Mouse (Mus musculus) lung, embryonic 16.5 days (tissue): Measurements from ENCODE around the gene Gm10570. TPM values are rescaled to one million over a fixed set of nuclear protein-coding genes. Genes with fewer than 3 reads are reported as not detected.

Source experiments
- ATAC-seq: fragments of 200-750 bp; cut with Nextera tagmentation; 2 replicates; pipeline ENCODE4 v1.8.0; 2017; ENCODE audit warnings: low read depth, mild to moderate bottlenecking, moderate library complexity
- H3K27ac ChIP-seq: fragments of 300-500 bp; sonication (generic); 2 replicates; pipeline ENCODE4 v1.5.1; 2014; ENCODE audit warnings: mild to moderate bottlenecking, control low read depth, low read length
- H3K27me3 ChIP-seq: fragments of 300-500 bp; sonication (generic); 2 replicates; pipeline ENCODE4 v1.6.1; 2014; ENCODE audit warnings: low read depth, low read length, mixed read lengths; ENCODE audit not compliant: control insufficient read depth, insufficient read depth
- H3K36me3 ChIP-seq: fragments of 300-500 bp; sonication (generic); 2 replicates; pipeline ENCODE4 v1.6.1; 2014; ENCODE audit warnings: low read length; ENCODE audit not compliant: control insufficient read depth, insufficient read depth
- H3K4me1 ChIP-seq: fragments of 300-500 bp; sonication (generic); replicated peaks from 2 replicates; pipeline ENCODE4 v1.6.1; 2014; ENCODE audit warnings: low read length, mixed read lengths; ENCODE audit not compliant: control insufficient read depth, insufficient read depth
- H3K4me2 ChIP-seq: fragments of 300-500 bp; sonication (generic); 2 replicates; pipeline ENCODE4 v1.6.1; 2014; ENCODE audit warnings: low read depth, low read length, control low read depth
- H3K4me3 ChIP-seq: fragments of 300-500 bp; sonication (generic); 2 replicates; pipeline ENCODE4 v1.5.1; 2014; ENCODE audit warnings: mild to moderate bottlenecking, low read length, control low read depth
- H3K9ac ChIP-seq: fragments of 300-500 bp; sonication (generic); 2 replicates; pipeline ENCODE4 v1.6.1; 2014; ENCODE audit warnings: low read length, control low read depth
- H3K9me3 ChIP-seq: fragments of 300-500 bp; sonication (generic); 2 replicates; pipeline ENCODE4 v1.6.1; 2016; ENCODE audit warnings: low read length; ENCODE audit not compliant: control insufficient read depth
- WGBS: fragments of 180-500 bp; shearing (Covaris S2); extraction: QIAGEN DNeasy Blood & Tissue Kit; methylation state at CpG from one replicate; pipeline ENCODE4 v1.1.7; 2014; 5-methylcytosine and 5-hydroxymethylcytosine counted together
- polyA plus RNA-seq: library from polyadenylated mRNA; unstranded; fragments of >200 nt; fragmentation: Nextera tagmentation; extraction: Ambion mirVana; gene quantifications from 2 replicates; pipeline ENCODE4 v1.2.1, GENCODE M21; 2015

Gm10570 gene
- polyA plus RNA-seq, 1 experiment from 2014 or later, result not detected

DNA sequence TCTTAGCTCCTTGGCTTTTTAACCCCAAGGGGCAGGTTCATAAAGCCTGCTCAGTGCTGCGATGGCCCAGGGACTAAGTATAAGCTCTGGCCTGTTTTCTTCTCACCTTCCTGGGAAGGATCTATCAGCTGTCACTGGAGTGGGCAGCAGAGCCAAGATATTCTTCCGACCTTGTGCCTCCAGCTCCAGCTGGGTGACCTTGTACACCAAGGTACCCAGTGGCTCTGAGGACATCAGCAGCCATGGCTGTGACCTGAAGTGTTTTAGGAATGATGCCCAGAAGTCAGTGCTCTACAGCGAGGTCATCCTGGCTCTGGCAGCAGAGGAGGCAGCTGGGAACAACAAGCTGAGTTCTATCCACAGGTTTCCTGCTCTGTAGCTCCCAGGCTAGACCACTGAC is 4.1 kb upstream of the Gm10570 start:
- 77% methylated on average over 3 of the region's 3 CpGs for WGBS
- no peak for ATAC-seq
- Histone ChIP-seq H3K27me3 (peaks cover 21% of the 10 kb centered on the region), H3K4me3 (no peak overlapping the region), H3K4me1 (peaks cover 24% of the 10 kb centered on the region), H3K9ac (no peak overlapping the region), H3K9me3 (no peaks in the 10 kb centered on the region), H3K4me2 (no peak overlapping the region), H3K27ac (no peak overlapping the region), H3K36me3 (peaks cover 2% of the 10 kb centered on the region; the same call in 1 of the 2 replicates)

DNA sequence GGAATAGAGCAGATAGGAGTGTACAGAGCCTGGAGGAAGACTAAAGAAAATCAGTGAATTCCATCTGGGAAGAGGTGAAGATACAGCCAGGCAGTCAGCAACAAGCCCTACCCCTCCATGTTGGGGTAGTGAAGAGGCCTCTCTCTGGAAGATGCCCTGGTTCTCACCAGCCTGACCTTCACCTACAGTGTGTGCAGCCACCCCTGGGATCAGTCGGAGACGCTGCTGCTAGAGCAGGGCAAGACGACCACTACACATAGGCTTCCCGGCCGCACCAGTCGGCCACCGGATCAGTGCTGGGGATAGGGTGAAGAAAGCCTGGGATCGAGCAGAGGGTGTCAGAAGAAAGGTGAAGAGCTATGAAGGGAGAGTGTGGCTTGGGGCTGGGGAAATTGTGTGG is 780 bp upstream of the Gm10570 start:
- Histone ChIP-seq H3K27ac (no peak overlapping the region), H3K9ac (no peak overlapping the region)
- ATAC-seq, result no peak

DNA sequence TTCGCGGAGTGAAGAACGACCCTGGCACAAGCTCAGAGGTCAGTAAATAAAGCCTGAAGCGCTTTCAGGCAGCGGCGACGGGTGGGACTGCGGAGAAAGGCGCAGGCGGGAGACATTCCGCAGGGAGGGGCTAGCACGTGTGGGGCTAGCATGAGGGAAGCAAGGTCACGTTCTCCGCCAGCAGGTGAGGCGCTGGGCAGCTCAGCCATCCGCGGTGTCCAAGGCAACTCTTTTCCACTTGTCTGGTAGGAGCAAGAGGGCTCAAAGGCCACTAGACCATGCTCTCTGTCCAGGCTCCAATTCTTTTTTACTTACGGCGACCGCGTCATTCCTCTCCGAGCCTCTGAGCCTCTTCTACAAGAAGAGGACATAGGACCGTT is 633 bp downstream of the Gm10570 start:
- Histone ChIP-seq H3K4me1 (peaks cover 8% of the 10 kb centered on the region), H3K4me2 (peak overlapping the region; percentile 96), H3K27ac (no peak overlapping the region), H3K9me3 (no peaks in the 10 kb centered on the region), H3K36me3 (no peaks in the 10 kb centered on the region), H3K4me3 (peak overlapping the region; percentile 56), H3K27me3 (peaks cover 28% of the 10 kb centered on the region), H3K9ac (peak overlapping the region; percentile 8; the same call in 1 of the 2 replicates)
- ATAC-seq, result peak; percentile 70
- 0% methylated on average over 23 of the region's 23 CpGs for WGBS

More for the DNA sequence above, 780 bp upstream of the Gm10570 start:
- Histone ChIP-seq H3K36me3 (peaks cover 2% of the 10 kb centered on the region; the same call in 1 of the 2 replicates), H3K4me1 (peaks cover 8% of the 10 kb centered on the region), H3K4me2 (peak overlapping the region; percentile 96), H3K9me3 (no peaks in the 10 kb centered on the region), H3K4me3 (peak overlapping the region; percentile 56), H3K27me3 (peaks cover 28% of the 10 kb centered on the region)
- 47% methylated on average over 8 of the region's 8 CpGs for WGBS

DNA sequence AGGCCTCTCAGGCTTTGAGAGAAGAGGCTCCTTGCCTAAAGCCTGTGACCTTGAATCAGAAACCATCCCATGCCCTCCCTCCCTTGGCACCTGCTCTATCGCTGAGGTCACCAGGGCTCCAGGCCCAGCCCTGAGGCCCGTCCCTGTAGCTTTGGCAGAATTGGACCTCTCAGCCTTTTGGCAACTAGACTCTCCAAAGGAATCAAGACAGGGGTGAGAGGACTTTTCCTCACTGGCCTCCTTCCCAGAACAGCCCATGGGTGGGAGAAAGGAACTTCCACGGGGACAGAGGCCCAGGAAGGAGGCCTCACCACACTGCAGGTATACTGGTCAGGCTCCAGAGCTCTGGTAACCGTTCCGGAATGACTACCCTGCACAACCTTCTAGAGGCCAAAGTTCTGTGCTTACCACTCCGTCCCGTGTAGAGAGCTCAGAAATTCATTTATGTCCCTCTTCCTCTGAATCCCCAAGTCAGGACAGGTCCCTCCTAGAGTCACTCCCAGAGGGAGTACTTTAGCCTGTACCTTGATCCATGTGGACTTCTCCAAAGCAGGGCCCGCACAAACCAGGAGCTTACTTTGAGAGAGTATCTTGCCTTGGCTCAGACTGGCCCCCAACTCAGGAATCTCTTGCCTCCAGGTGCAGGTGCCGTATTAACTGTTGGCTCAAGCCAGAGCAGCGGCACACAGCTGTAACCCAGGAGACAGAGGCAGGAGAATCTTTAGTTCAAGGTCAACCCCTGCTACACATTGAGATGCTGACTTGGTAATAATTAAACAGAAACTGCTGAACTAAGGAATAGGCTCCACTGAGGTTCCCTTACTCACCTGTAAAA is 1.5 kb downstream of the Gm10570 start:
- Histone ChIP-seq H3K27me3 (peaks cover 28% of the 10 kb centered on the region), H3K4me3 (no peak overlapping the region), H3K36me3 (no peaks in the 10 kb centered on the region), H3K27ac (no peak overlapping the region), H3K9ac (no peak overlapping the region), H3K4me2 (peak overlapping the region; percentile 96), H3K9me3 (no peaks in the 10 kb centered on the region), H3K4me1 (peaks cover 8% of the 10 kb centered on the region)
- ATAC-seq, result no peak
- WGBS, result 69% methylated on average over 10 of the region's 10 CpGs

DNA sequence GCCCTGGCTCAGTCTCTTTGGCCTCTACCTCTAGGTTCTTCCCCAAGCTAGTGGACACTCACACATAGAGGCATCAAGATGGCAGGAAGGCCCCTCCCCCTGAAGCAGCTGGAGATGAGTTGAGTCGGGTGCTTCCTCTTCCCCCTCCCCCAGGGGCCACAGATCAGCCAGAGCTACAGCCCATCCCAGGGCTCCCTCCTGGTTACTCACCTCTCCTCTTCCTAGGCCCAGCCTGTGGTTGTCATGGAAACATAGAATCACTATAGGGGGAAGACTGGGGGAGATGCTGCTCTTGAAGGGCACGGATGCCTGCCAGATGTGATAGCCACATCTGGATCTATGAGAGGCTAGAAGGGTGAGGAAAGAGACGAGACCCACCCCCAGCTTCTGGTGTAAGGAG is 3.7 kb downstream of the Gm10570 start:
- no peak for ATAC-seq
- H3K4me2 ChIP-seq, result no peak overlapping the region
- H3K27me3 ChIP-seq, result peaks cover 24% of the 10 kb centered on the region
- no peak overlapping the region for H3K27ac ChIP-seq
- 27% methylated on average over 3 of the region's 3 CpGs for WGBS
- no peak overlapping the region for H3K4me3 ChIP-seq
- no peak overlapping the region for H3K9ac ChIP-seq
- H3K4me1 ChIP-seq, result peaks cover 8% of the 10 kb centered on the region
- no peaks in the 10 kb centered on the region for H3K36me3 ChIP-seq
- H3K9me3 ChIP-seq, result no peaks in the 10 kb centered on the region

DNA sequence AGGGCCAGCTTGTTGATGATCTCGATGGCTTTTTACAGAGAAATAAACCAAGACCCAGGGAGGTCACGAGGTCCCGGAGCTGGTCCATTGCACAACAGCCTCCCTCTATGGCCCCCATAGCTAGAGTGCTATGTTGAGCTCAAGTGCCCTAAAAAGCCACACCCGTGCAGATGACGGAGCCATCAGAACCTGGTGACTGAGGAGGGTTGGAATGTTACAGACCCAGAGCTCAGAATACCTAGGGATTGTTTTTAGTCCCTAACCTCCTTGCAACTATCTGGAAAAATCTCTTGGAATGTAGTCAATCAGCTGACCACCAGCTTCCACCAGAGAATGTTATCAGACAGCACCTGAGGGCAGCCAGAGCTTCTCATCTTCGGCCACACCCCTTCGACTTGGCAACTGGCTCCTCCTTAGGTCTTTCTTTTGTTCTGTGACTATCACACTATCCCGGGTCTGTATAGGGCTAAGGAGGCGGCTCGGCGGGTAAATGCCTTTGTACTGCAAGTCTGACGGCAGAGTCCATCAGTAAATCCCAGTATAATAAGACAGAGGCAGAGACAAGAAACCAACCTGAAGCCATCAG is 6.1 kb downstream of the Gm10570 start:
- 41% methylated on average over 12 of the region's 12 CpGs for WGBS
- Histone ChIP-seq H3K4me3 (no peak overlapping the region), H3K27me3 (peaks cover 6% of the 10 kb centered on the region), H3K9ac (no peak overlapping the region), H3K27ac (no peak overlapping the region), H3K4me2 (no peak overlapping the region), H3K9me3 (no peaks in the 10 kb centered on the region), H3K4me1 (no peaks in the 10 kb centered on the region), H3K36me3 (no peaks in the 10 kb centered on the region)
- no peak for ATAC-seq

DNA sequence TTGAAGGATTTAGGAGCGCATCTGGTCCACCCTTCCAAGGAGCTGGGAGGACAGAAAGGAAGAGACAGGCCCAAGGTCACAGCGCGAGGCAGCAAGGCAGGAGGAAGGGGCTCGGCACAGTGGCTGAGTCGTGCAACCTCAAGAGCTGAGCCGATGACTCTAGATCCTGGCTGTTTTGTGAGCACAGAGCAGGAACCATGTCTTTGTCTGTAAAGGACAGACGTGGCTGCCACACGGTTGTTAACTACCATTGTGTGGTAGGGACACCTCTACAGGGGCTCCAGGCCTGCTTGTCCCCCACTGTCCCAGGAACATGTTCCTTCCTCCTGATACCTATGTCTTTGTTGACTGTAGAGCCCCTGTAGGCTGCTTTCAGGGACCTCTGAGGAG is 8.8 kb downstream of the Gm10570 start:
- H3K9me3 ChIP-seq, result no peaks in the 10 kb centered on the region
- H3K4me3 ChIP-seq, result no peak overlapping the region
- no peak overlapping the region for H3K9ac ChIP-seq
- no peaks in the 10 kb centered on the region for H3K36me3 ChIP-seq
- H3K4me1 ChIP-seq, result 0 out of 2 replicates have a peak, but pooled peaks cover 3% of the 10 kb centered on the region
- no peaks in the 10 kb centered on the region for H3K27me3 ChIP-seq
- ATAC-seq, result no peak
- no peak overlapping the region for H3K4me2 ChIP-seq
- 74% methylated on average over 8 of the region's 8 CpGs for WGBS
- H3K27ac ChIP-seq, result no peak overlapping the region

DNA sequence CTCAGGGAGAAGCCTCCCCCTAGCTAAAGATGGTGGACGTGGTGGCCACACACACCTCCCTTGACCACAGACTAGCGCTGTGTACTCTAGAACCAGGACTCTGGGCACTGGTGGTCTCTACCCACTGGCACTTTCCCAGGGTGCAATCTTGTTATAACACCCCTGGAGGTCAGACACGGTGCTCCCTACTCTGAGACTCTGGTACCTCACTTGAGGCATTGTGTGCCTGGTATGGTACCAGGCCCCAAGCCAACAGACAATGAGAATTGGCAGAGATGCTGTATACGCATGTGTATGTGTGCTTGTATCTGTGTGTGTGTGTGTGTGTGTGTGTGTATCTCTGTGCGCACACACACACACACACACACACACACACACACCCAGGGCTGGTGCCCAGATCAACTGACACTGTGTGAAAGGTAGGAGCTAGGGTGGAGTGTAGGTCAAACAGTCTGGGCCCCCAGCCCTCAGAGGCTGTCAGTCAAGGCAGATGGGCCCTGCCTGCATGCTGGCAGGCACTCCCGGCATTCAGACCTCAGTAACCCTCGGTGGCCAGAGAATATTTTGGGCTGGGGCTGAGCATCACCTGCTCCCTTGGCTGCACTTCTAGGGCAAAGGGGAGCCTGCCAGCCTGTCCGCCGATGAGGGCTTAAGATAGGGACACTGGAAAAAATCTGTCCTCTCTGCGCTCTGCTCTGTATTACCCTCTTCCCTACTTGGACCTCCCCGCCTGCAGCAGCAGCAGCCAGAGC is 9.4 kb downstream of the Gm10570 start:
- 67% methylated on average over 11 of the region's 11 CpGs for WGBS
- no peaks in the 10 kb centered on the region for H3K9me3 ChIP-seq
- H3K4me3 ChIP-seq, result no peak overlapping the region
- no peaks in the 10 kb centered on the region for H3K36me3 ChIP-seq
- no peak for ATAC-seq
- no peak overlapping the region for H3K4me2 ChIP-seq
- no peak overlapping the region for H3K9ac ChIP-seq
- H3K27ac ChIP-seq, result no peak overlapping the region
- 0 out of 2 replicates have a peak, but pooled peaks cover 3% of the 10 kb centered on the region for H3K4me1 ChIP-seq
- no peaks in the 10 kb centered on the region for H3K27me3 ChIP-seq

DNA sequence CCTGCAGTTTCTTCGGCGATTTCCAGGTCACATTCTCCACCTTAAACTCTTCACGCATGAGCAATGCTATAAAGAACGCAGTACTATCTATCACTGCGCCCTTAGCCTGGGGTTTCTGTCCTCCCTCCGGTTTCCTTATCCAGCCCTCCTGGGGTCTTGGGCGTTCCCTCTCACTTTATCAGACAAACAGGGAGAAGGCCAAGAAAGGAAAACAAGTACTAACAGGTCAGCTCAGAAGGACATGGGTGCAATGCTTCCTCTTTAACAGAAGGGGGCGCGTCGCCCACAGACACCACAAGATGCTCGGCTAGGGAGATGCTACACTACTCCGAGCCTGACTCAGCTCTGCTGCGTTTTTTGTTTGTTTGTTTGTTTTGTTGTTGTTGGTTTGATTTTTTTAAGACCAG is 11.3 kb downstream of the Gm10570 start:
- no peak overlapping the region for H3K4me2 ChIP-seq
- 21% methylated on average over 13 of the region's 13 CpGs for WGBS
- ATAC-seq, result 0 out of 2 replicates have a peak, but pooled peaks have one; percentile 13

More for the DNA sequence above, 11.3 kb downstream of the Gm10570 start:
- Histone ChIP-seq H3K9ac (no peak overlapping the region), H3K4me3 (no peak overlapping the region), H3K36me3 (no peaks in the 10 kb centered on the region), H3K27me3 (no peaks in the 10 kb centered on the region), H3K9me3 (no peaks in the 10 kb centered on the region), H3K27ac (no peak overlapping the region), H3K4me1 (0 out of 2 replicates have a peak, but pooled peaks cover 3% of the 10 kb centered on the region)
